Mouse (Mus musculus) limb, embryonic 13.5 days (tissue): ENCODE results near the gene Dcdc2c. TPM values are rescaled to one million over a fixed set of nuclear protein-coding genes. Genes with fewer than 3 reads are reported as not detected.

Experiments used
- ATAC-seq: fragments of 200-750 bp; cut with Nextera tagmentation; 2 replicates; pipeline ENCODE4 v1.8.0; 2017; ENCODE audit warnings: low read depth, moderate number of reproducible peaks, moderate TSS enrichment; ENCODE audit not compliant: low FRiP score
- H3K27ac ChIP-seq: fragments of 300-500 bp; sonication (generic); 2 replicates; pipeline ENCODE4 v1.5.1; 2015; ENCODE audit warnings: inconsistent platforms, mild to moderate bottlenecking, moderate library complexity
- H3K27me3 ChIP-seq: fragments of 300-500 bp; sonication (generic); 2 replicates; pipeline ENCODE4 v1.6.1; 2015; ENCODE audit warnings: mild to moderate bottlenecking, inconsistent platforms
- H3K36me3 ChIP-seq: fragments of 300-500 bp; sonication (generic); 2 replicates; pipeline ENCODE4 v1.6.1; 2015; ENCODE audit warnings: inconsistent platforms, mild to moderate bottlenecking, moderate library complexity
- H3K4me1 ChIP-seq: fragments of 300-500 bp; sonication (generic); 2 replicates; pipeline ENCODE4 v1.6.1; 2015; ENCODE audit warnings: inconsistent platforms
- H3K4me2 ChIP-seq: fragments of 300-500 bp; sonication (generic); replicated peaks from 2 replicates; pipeline ENCODE4 v1.6.1; 2015; ENCODE audit warnings: inconsistent platforms, mild to moderate bottlenecking, moderate library complexity
- H3K4me3 ChIP-seq: fragments of 300-500 bp; sonication (generic); 2 replicates; pipeline ENCODE4 v1.5.1; 2015; ENCODE audit warnings: moderate library complexity, mild to moderate bottlenecking, inconsistent platforms
- H3K9ac ChIP-seq: fragments of 300-500 bp; sonication (generic); 2 replicates; pipeline ENCODE4 v1.6.1; 2015; ENCODE audit warnings: mild to moderate bottlenecking, inconsistent platforms
- H3K9me3 ChIP-seq: fragments of 300-500 bp; sonication (generic); 2 replicates; pipeline ENCODE4 v1.6.1; 2016; ENCODE audit warnings: inconsistent platforms
- WGBS: fragments of 180-500 bp; shearing (Covaris S2); methylation state at CpG from one replicate; pipeline ENCODE4 v1.1.7; 2015; 5-methylcytosine and 5-hydroxymethylcytosine counted together
- polyA plus RNA-seq: library from polyadenylated mRNA; unstranded; fragments of >200 nt; fragmentation: Nextera tagmentation; extraction: Ambion mirVana; gene quantifications from 2 replicates; pipeline ENCODE4 v1.2.1, GENCODE M21; 2015

Gene Dcdc2c
- polyA plus RNA-seq = 0.13 and 0.28 TPM in 2 replicates

- ATAC-seq = peak; percentile 28; the same call in 1 of the 2 replicates
- Histone ChIP-seq H3K9me3 (no peaks in the 10 kb centered on the region), H3K4me2 (peak within 1 kb of the TSS; percentile 38; the same call in 1 of the 2 replicates), H3K4me3 (no peak within 1 kb of the TSS), H3K9ac (no peak within 1 kb of the TSS), H3K27me3 (peaks cover 8% of the 10 kb centered on the region; the same call in 1 of the 2 replicates), H3K4me1 (peaks cover 13% of the 10 kb centered on the region), H3K27ac (no peak within 1 kb of the TSS), H3K36me3 (no peaks in the 10 kb centered on the region)
- WGBS = 73% methylated on average over 15 of the region's 15 CpGs
Measured at GRCm38 (mm10) chr12:28552299-28552698, at the start of gene Dcdc2c. Gene Dcdc2c (minus strand): TSS chr12:28552399.

DNA sequence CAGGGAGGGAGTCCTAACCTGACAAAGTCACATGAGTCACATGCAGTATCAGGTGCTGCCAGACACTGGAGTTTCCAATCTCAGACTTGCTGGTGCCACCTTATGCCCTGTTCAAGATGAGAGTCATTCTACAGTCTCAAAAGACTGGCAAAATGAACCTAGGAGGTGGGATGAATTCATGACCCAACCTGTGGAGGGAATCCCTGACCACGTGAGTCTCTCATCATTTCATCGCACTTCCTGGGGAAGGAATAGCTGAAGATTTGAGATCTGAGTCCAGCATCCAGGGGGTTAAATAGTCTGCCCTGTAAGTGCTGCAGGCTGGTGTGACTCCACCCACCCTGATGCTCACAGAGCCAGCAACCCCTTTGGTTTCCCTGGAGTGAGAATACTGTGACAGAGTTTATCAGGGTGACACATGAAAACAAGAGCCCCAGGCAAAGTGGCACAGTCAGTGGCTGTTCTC lies 46.4 kb upstream of the Dcdc2c start:
- Histone ChIP-seq H3K9ac (no peak overlapping the region), H3K36me3 (no peaks in the 10 kb centered on the region), H3K9me3 (no peaks in the 10 kb centered on the region), H3K4me3 (no peak overlapping the region), H3K4me1 (no peaks in the 10 kb centered on the region), H3K4me2 (no peak overlapping the region), H3K27ac (no peak overlapping the region), H3K27me3 (no peaks in the 10 kb centered on the region; the same call in 1 of the 2 replicates)
- no peak for ATAC-seq
- 58% methylated on average over 2 of the region's 2 CpGs for WGBS

DNA sequence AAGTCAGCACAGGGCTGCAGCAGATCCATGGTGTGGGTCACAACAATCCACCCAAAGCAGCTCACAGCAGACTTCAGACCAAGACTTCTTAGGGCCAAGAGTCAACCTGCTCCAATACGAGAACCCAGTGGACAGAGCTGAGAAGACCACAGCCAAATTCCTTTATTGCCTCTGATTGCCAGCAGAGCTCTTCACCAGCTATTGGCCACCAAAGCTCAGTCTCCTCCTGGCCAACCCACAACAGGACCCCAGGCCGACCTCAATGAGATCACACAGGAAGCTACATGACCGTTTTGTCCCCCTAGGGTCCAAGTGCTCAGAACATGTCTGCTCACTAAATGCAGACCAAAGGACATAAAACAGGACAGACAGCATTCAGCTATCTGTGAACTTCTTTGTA lies 45.9 kb upstream of the Dcdc2c start:
- ATAC-seq = no peak
- no peak overlapping the region for H3K9ac ChIP-seq
- no peaks in the 10 kb centered on the region for H3K9me3 ChIP-seq
- H3K4me3 ChIP-seq = no peak overlapping the region
- no peak overlapping the region for H3K4me2 ChIP-seq
- H3K27me3 ChIP-seq = no peaks in the 10 kb centered on the region; the same call in 1 of the 2 replicates
- 46% methylated on average over 3 of the region's 3 CpGs for WGBS
- no peak overlapping the region for H3K27ac ChIP-seq
- no peaks in the 10 kb centered on the region for H3K4me1 ChIP-seq
- H3K36me3 ChIP-seq = no peaks in the 10 kb centered on the region

DNA sequence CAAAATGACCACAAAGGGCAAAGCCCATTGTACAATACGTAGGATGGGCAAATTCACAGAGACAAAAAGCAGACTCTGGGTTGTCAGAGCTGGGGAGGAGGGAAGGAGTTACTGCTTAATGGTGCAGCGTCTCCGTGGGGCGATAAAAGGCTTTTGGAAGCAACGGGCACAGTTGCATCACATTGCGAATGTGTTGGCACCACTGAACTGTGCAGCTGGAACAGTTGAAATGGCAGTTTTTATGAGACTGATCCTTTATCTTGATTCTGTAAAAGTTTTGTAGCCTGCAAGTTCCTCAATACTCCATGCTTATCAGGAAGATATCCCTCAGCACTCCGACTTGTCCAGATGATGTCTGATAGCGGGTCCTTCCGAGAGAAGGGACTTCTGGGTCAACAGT lies 45.5 kb upstream of the Dcdc2c start:
- Histone ChIP-seq H3K4me3 (no peak overlapping the region), H3K4me1 (no peaks in the 10 kb centered on the region), H3K4me2 (no peak overlapping the region), H3K9me3 (no peaks in the 10 kb centered on the region), H3K9ac (no peak overlapping the region), H3K36me3 (no peaks in the 10 kb centered on the region), H3K27me3 (no peaks in the 10 kb centered on the region; the same call in 1 of the 2 replicates), H3K27ac (no peak overlapping the region)
- 80% methylated on average over 9 of the region's 9 CpGs for WGBS
- no peak for ATAC-seq

- no peak for ATAC-seq
- no peaks in the 10 kb centered on the region for H3K4me1 ChIP-seq
- no peak overlapping the region for H3K27ac ChIP-seq
- H3K27me3 ChIP-seq = no peaks in the 10 kb centered on the region
- H3K36me3 ChIP-seq = no peaks in the 10 kb centered on the region
- no peaks in the 10 kb centered on the region for H3K9me3 ChIP-seq
- H3K4me2 ChIP-seq = no peak overlapping the region
- H3K9ac ChIP-seq = no peak overlapping the region
- no peak overlapping the region for H3K4me3 ChIP-seq
Measured at GRCm38 (mm10) chr12:28596851-28597250, 44.7 kb upstream of the Dcdc2c start.

- Histone ChIP-seq H3K4me3 (no peak overlapping the region), H3K36me3 (no peaks in the 10 kb centered on the region), H3K27me3 (peaks cover 29% of the 10 kb centered on the region; the same call in 1 of the 2 replicates), H3K27ac (no peak overlapping the region), H3K9ac (no peak overlapping the region), H3K4me1 (0 out of 2 replicates have a peak, but pooled peaks cover 5% of the 10 kb centered on the region), H3K9me3 (no peaks in the 10 kb centered on the region), H3K4me2 (no peak overlapping the region)
- ATAC-seq = no peak
- 48% methylated on average over 13 of the region's 13 CpGs for WGBS
Measured at GRCm38 (mm10) chr12:28590428-28590827, 38.2 kb upstream of the Dcdc2c start.

DNA sequence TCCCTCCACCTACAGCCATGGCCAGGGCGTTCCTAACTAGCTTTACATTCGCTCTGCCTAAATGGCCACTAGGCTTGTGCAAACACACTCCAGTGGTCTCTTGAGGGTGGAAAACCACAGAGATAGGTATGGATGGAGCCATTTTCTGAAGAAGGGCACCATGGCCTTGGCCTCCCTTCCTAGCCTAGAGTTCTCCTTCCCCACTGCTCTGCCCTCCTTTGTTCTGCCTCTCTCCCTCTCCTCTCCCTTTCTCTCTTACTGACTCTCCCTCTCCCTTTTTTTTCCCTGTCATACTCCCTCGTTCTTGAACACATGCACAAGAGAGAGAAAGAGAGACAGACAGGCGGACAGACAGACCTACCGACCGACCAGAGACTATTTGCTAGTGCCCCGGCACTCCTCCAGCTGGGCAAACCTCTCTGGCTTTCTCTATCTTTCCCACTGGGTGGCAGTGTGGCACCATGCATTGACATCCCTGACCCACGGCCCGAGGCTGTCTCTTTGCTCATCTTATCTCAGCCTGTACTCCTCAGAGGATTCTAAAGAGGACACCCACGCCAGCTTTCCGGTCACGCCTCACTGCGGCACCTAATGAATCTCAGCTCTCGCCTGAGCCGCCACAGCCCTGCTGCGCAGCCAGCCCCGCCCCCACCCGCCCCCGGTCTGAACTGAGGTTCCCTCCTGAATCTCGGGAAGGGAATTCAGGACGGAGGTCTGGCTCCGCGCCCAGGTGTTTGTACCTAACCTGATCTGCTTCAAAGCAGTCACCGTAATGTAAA lies 37.1 kb upstream of the Dcdc2c start:
- peak overlapping the region; percentile 63 for H3K9ac ChIP-seq

DNA sequence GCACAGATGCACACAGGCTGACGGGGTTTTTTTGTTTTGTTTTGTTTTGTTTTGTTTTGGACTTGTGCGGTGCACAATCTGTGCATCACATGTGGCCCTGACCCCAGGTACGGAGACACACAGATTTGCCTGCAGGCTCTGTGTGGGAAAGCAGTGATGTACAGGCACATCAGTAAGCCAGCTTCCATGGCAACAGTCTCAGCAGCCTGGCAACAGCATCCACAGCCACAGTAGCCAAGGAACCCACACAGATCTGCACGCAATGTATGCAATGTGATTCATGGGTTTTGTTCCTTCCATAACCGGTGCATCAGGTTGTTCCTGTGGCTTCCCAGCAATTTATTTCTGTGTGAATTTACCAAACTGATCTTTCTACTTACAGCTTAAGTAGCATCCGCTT lies 35.8 kb upstream of the Dcdc2c start:
- Histone ChIP-seq H3K27me3 (peaks cover 29% of the 10 kb centered on the region; the same call in 1 of the 2 replicates), H3K36me3 (no peaks in the 10 kb centered on the region), H3K4me1 (0 out of 2 replicates have a peak, but pooled peaks cover 5% of the 10 kb centered on the region), H3K9me3 (no peaks in the 10 kb centered on the region), H3K4me2 (no peak overlapping the region), H3K4me3 (no peak overlapping the region), H3K9ac (no peak overlapping the region), H3K27ac (no peak overlapping the region)
- no peak for ATAC-seq
- 81% methylated on average over 6 of the region's 6 CpGs for WGBS

More for the DNA sequence above, 37.1 kb upstream of the Dcdc2c start:
- H3K9me3 ChIP-seq = no peaks in the 10 kb centered on the region
- peaks cover 29% of the 10 kb centered on the region; the same call in 1 of the 2 replicates for H3K27me3 ChIP-seq
- 0 out of 2 replicates have a peak, but pooled peaks cover 5% of the 10 kb centered on the region for H3K4me1 ChIP-seq
- peak overlapping the region; percentile 68 for H3K4me2 ChIP-seq
- WGBS = 9% methylated on average over 24 of the region's 24 CpGs
- no peak overlapping the region for H3K27ac ChIP-seq
- ATAC-seq = peak; percentile 90
- no peaks in the 10 kb centered on the region for H3K36me3 ChIP-seq
- H3K4me3 ChIP-seq = peak overlapping the region; percentile 52

GRCm38 (mm10) chr12:28584036-28584435 lies 31.8 kb upstream of the Dcdc2c start:
- Histone ChIP-seq H3K9me3 (no peaks in the 10 kb centered on the region), H3K9ac (no peak overlapping the region), H3K36me3 (no peaks in the 10 kb centered on the region), H3K4me1 (no peaks in the 10 kb centered on the region), H3K4me2 (no peak overlapping the region), H3K27me3 (peaks cover 12% of the 10 kb centered on the region; the same call in 1 of the 2 replicates), H3K27ac (no peak overlapping the region), H3K4me3 (no peak overlapping the region)
- 55% methylated on average over 3 of the region's 3 CpGs for WGBS
- ATAC-seq = no peak

- H3K36me3 ChIP-seq = no peaks in the 10 kb centered on the region
- no peak within 1 kb of the TSS for H3K27ac ChIP-seq
- WGBS = 84% methylated on average over 8 of the region's 8 CpGs
- no peaks in the 10 kb centered on the region for H3K27me3 ChIP-seq
- no peaks in the 10 kb centered on the region for H3K9me3 ChIP-seq
- no peak within 1 kb of the TSS for H3K4me3 ChIP-seq
- H3K9ac ChIP-seq = no peak within 1 kb of the TSS
- ATAC-seq = no peak
- no peak within 1 kb of the TSS for H3K4me2 ChIP-seq
- H3K4me1 ChIP-seq = no peaks in the 10 kb centered on the region
Measured at GRCm38 (mm10) chr12:28582423-28582822, 30.2 kb upstream of the Dcdc2c start, which contains the start of gene Allc. Gene Allc (minus strand): TSS chr12:28582523.

DNA sequence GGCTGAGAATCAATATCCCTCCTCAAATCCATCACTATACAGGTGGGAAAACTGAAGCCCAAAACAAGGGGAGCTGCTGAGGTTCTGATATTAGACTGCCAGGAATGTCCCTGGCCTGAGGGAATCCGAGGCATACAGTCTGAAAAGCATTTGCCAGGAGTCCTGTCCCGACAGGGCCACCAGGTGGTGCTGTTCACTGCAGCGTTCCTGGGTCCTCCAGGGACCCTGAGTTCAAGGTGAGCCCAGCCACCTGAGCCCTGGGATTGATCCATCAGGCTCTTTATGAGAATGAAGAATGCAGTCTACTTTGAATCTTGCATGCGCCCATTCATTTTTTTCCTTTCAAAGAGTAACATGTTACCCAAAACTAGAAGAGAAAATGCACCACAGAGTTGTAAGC lies 26.9 kb upstream of the Dcdc2c start:
- no peaks in the 10 kb centered on the region for H3K9me3 ChIP-seq
- no peaks in the 10 kb centered on the region for H3K27me3 ChIP-seq
- H3K36me3 ChIP-seq = no peaks in the 10 kb centered on the region
- no peak overlapping the region for H3K4me2 ChIP-seq
- 33% methylated on average over 4 of the region's 4 CpGs for WGBS
- 0 out of 2 replicates have a peak, but pooled peaks cover 5% of the 10 kb centered on the region for H3K4me1 ChIP-seq
- no peak for ATAC-seq
- H3K27ac ChIP-seq = no peak overlapping the region
- H3K9ac ChIP-seq = no peak overlapping the region
- H3K4me3 ChIP-seq = no peak overlapping the region

GRCm38 (mm10) chr12:28578147-28578546 lies 25.9 kb upstream of the Dcdc2c start:
- Histone ChIP-seq H3K4me3 (no peak overlapping the region), H3K27ac (no peak overlapping the region), H3K4me2 (no peak overlapping the region), H3K9ac (no peak overlapping the region), H3K27me3 (no peaks in the 10 kb centered on the region), H3K4me1 (0 out of 2 replicates have a peak, but pooled peaks cover 5% of the 10 kb centered on the region), H3K9me3 (no peaks in the 10 kb centered on the region), H3K36me3 (no peaks in the 10 kb centered on the region)
- ATAC-seq = no peak
- WGBS = 84% methylated on average over 3 of the region's 3 CpGs
